Mouse (Mus musculus) liver, postnatal 0 days (tissue): ENCODE measurements around the gene Ifit1. TPM values are rescaled to one million over a fixed set of nuclear protein-coding genes. Genes with fewer than 3 reads are reported as not detected.

Source experiments
- ATAC-seq: fragments of 200-750 bp; cut with Nextera tagmentation; 2 replicates; pipeline ENCODE4 v1.8.0; 2017; ENCODE audit warnings: mild to moderate bottlenecking, moderate library complexity
- DNase-seq: peaks from one replicate; pipeline ENCODE4 v3.0.0-alpha.2; 2016
- H3K27ac ChIP-seq: fragments of 300-500 bp; sonication (generic); 2 replicates; pipeline ENCODE4 v1.5.1; 2014; ENCODE audit warnings: antibody characterized with exemption, moderate library complexity, mild to moderate bottlenecking, low read depth
- H3K27me3 ChIP-seq: fragments of 300-500 bp; sonication (generic); 2 replicates; pipeline ENCODE4 v1.6.1; 2014; ENCODE audit warnings: low read length, control low read depth, mixed read lengths; ENCODE audit not compliant: insufficient read depth
- H3K36me3 ChIP-seq: fragments of 300-500 bp; sonication (generic); replicated peaks from 2 replicates; pipeline ENCODE4 v1.6.1; 2014; ENCODE audit warnings: mild to moderate bottlenecking, control low read depth, low read length, moderate library complexity, mixed read lengths; ENCODE audit not compliant: insufficient read depth
- H3K4me1 ChIP-seq: fragments of 300-500 bp; sonication (generic); 2 replicates; pipeline ENCODE4 v1.6.1; 2014; ENCODE audit warnings: antibody characterized with exemption, mild to moderate bottlenecking, control low read depth; ENCODE audit not compliant: insufficient read depth
- H3K4me2 ChIP-seq: fragments of 300-500 bp; sonication (generic); 2 replicates; pipeline ENCODE4 v1.6.1; 2014; ENCODE audit warnings: low read depth, mild to moderate bottlenecking, low read length, moderate library complexity, mixed read lengths
- H3K4me3 ChIP-seq: fragments of 300-500 bp; sonication (generic); 2 replicates; pipeline ENCODE4 v1.5.1; 2014; ENCODE audit warnings: low read depth, low read length
- H3K9ac ChIP-seq: fragments of 300-500 bp; sonication (generic); replicated peaks from 2 replicates; pipeline ENCODE4 v1.6.1; 2014; ENCODE audit warnings: mild to moderate bottlenecking, moderate library complexity
- H3K9me3 ChIP-seq: fragments of 300-500 bp; sonication (generic); 2 replicates; pipeline ENCODE4 v1.6.1; 2016; ENCODE audit warnings: mild to moderate bottlenecking, control low read depth, low read length, mixed read lengths
- CTCF ChIP-seq: sonication (generic); IDR thresholded peaks from 2 replicates; pipeline ENCODE4 v1.5.1; 2016; ENCODE audit warnings: antibody characterized with exemption, low read depth
- EP300 ChIP-seq: IDR thresholded peaks from 2 replicates; pipeline ENCODE4 v1.6.1; 2016; ENCODE audit warnings: antibody characterized with exemption, low read depth, mild to moderate bottlenecking
- WGBS: fragments of 180-500 bp; shearing (Covaris S2); extraction: QIAGEN DNeasy Blood & Tissue Kit; methylation state at CpG from one replicate; pipeline ENCODE4 v1.1.7; 2014; ENCODE audit not compliant: insufficient replicate concordance; 5-methylcytosine and 5-hydroxymethylcytosine counted together
- polyA plus RNA-seq: library from polyadenylated mRNA; unstranded; fragments of >200 nt; fragmentation: Nextera tagmentation; extraction: Ambion mirVana; gene quantifications from 2 replicates; pipeline ENCODE4 v1.2.1, GENCODE M21; 2015

The Ifit1 gene
- polyA plus RNA-seq, 1 experiment from 2014 or later, result 6.6 TPM

DNA sequence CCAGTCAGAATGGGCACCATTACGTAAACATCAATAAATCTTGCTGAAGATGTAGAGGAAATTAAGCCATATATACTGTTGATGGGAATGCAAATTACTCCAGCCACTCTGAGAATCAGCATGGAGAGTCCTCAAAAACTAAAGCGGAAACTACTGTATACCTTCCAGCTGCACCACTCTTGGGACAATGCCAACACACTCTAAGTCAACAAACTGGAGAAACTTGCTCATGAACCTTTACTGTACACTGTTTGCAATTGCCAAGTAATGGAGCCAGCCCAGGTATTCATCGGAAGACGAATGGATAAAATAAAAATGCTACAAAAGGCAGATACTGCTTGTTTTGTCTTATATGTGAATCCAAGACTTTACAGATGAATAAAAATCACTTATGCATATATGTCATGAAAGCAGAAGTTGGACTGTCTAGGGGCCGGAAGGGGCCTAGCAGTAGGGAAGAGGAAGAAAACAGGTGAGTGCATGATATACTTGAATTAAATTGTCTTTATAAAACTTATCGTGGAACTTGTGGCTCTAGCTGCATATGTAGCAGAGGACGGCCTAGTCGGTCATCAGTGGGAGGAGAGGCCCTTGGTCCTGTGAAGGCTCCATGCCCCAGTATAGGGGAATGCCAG lies 55.8 kb downstream of the Ifit1 start:
- WGBS, result 55% methylated on average over 8 of the region's 8 CpGs
- Histone ChIP-seq H3K36me3 (no peaks in the 10 kb centered on the region), H3K4me1 (peaks cover 17% of the 10 kb centered on the region; the same call in 1 of the 2 replicates), H3K9ac (no peak overlapping the region), H3K4me2 (no peak overlapping the region), H3K9me3 (no peaks in the 10 kb centered on the region), H3K27ac (no peak overlapping the region), H3K27me3 (no peaks in the 10 kb centered on the region), H3K4me3 (no peak overlapping the region)
- no peak for ATAC-seq
- TF ChIP-seq EP300 (no peak), CTCF (no peak)
- no peak for DNase-seq

DNA sequence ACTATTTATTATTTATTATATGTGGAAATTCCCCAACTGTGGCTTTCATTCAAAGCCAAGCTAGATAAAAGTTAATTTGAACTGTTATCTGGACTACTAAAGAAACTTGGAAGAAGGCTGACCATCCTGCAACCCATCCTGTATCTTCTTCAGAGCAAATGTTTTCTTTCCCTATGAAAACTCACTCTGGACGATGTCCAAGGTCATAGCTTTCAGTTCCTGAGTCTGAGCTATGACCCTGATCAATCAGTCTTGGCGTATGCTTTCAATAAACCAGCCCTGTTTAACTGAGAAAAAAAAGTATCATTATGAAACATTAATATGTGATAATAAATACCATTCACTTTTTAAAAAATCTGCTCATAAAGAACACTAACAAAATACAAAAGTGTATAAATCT lies 56.8 kb downstream of the Ifit1 start:
- DNase-seq (no peak), ATAC-seq (no peak)
- 0 out of 2 replicates have a peak overlapping the region, but pooled peaks have one; percentile 22 for H3K27ac ChIP-seq
- no peak overlapping the region for H3K4me3 ChIP-seq
- WGBS, result 47% methylated on average over 2 of the region's 2 CpGs
- no peaks in the 10 kb centered on the region for H3K36me3 ChIP-seq
- no peaks in the 10 kb centered on the region for H3K27me3 ChIP-seq
- no peak overlapping the region for H3K4me2 ChIP-seq
- peaks cover 17% of the 10 kb centered on the region; the same call in 1 of the 2 replicates for H3K4me1 ChIP-seq
- H3K9me3 ChIP-seq, result no peaks in the 10 kb centered on the region
- no peak for TF ChIP-seq CTCF
- no peak overlapping the region for H3K9ac ChIP-seq

DNA sequence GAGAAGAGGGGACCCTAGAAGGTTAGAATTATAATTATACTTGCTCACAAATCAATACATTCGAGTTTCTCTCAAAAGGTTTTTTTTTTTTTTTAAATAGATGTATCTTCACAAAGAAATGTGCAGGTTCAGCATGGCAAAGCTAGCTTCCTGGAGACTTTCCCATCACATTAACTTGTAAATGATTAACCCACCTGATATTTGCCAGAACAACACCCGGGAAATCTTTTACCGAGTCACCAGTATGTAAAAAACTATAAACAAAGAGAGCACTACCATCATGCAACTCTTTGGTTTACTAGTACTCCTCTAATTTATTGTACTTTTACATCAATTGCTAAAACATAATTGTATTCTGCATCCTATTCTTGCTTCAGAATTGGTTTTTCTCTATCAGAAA lies 57.8 kb downstream of the Ifit1 start:
- WGBS, result 64% methylated on average over 3 of the region's 3 CpGs
- Histone ChIP-seq H3K9me3 (no peaks in the 10 kb centered on the region), H3K4me1 (peaks cover 17% of the 10 kb centered on the region; the same call in 1 of the 2 replicates), H3K27me3 (no peaks in the 10 kb centered on the region), H3K9ac (no peak overlapping the region), H3K36me3 (no peaks in the 10 kb centered on the region), H3K27ac (0 out of 2 replicates have a peak overlapping the region, but pooled peaks have one; percentile 17), H3K4me2 (no peak overlapping the region), H3K4me3 (no peak overlapping the region)
- ATAC-seq, result no peak
- TF ChIP-seq EP300 (no peak), CTCF (no peak)
- no peak for DNase-seq

DNA sequence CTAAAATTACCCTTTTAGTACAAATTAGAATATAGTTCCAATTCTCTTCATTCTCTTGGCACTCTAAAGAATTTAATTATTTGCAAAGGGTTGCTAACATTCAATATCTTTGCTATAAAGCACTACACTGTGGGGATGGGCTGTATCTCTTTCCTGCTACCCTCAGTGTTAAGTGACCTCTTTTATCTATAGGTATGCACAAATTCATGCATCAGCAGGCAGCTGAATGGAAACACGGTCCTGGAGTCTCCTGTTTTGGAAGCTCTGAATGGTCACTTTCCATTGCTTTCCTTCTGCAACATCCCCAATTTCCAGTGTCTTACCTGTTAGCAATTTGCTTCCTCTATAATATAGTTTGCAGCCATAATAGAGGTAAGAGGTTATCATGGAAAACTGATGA lies 58.2 kb downstream of the Ifit1 start:
- WGBS, result 46% methylated on average over 1 of the region's 1 CpGs

DNA sequence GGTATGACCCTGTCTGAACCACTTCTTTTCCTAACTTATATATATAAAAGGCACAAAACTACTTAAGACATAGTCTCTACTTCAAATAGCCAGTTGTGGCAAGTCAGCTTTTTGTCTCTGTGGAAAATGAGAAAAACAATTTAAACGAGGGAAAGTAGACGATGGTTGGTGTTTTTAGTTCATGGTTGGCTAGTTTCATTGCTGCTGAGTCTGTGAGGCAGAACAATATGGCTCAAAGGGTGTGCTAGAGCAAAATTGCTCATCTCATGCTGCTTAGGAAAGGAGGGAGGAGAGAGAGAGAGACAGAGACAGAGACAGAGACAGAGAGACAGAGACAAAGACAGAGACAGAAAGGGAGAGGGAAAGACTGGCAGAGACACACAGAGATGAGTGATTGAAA lies 58.6 kb downstream of the Ifit1 start:
- peaks cover 17% of the 10 kb centered on the region; the same call in 1 of the 2 replicates for H3K4me1 ChIP-seq
- H3K27ac ChIP-seq, result no peak overlapping the region
- H3K27me3 ChIP-seq, result no peaks in the 10 kb centered on the region
- H3K9me3 ChIP-seq, result no peaks in the 10 kb centered on the region
- H3K4me2 ChIP-seq, result no peak overlapping the region
- no peak for DNase-seq
- no peak overlapping the region for H3K4me3 ChIP-seq
- no peak overlapping the region for H3K9ac ChIP-seq
- TF ChIP-seq CTCF (no peak), EP300 (no peak)
- H3K36me3 ChIP-seq, result no peaks in the 10 kb centered on the region
- ATAC-seq, result no peak
- 62% methylated on average over 2 of the region's 2 CpGs for WGBS

More for the DNA sequence above, 58.2 kb downstream of the Ifit1 start:
- Histone ChIP-seq H3K9ac (no peak overlapping the region), H3K4me2 (no peak overlapping the region), H3K27ac (no peak overlapping the region), H3K36me3 (no peaks in the 10 kb centered on the region), H3K4me3 (no peak overlapping the region), H3K4me1 (peaks cover 17% of the 10 kb centered on the region; the same call in 1 of the 2 replicates), H3K27me3 (no peaks in the 10 kb centered on the region), H3K9me3 (no peaks in the 10 kb centered on the region)
- TF ChIP-seq EP300 (no peak), CTCF (no peak)
- ATAC-seq (no peak), DNase-seq (no peak)

Other genes with a start within 250 kb of the Ifit1 start
- 0.07 TPM in 1 of 2 replicates, not detected in the other for gene Ch25h, start 165.7 kb upstream of the Ifit1 start, polyA plus RNA-seq
- gene Lipa, start 113.4 kb upstream of the Ifit1 start, polyA plus RNA-seq, result 139 and 144 TPM in 2 replicates
- 3.5 and 3.7 TPM in 2 replicates for gene Ifit2, start 90.2 kb upstream of the Ifit1 start, polyA plus RNA-seq
- gene Ifit3, start 57.3 kb upstream of the Ifit1 start, polyA plus RNA-seq, result 10.1 and 11.7 TPM in 2 replicates
- 0.75 TPM in 2 replicates for gene Ifit1bl1, start 38.9 kb upstream of the Ifit1 start, polyA plus RNA-seq
- 2.2 and 2.7 TPM in 2 replicates for gene Ifit3b, start 32.9 kb upstream of the Ifit1 start, polyA plus RNA-seq
- 0.12 and 0.15 TPM in 2 replicates for gene Ifit1bl2, start 128 bp upstream of the Ifit1 start, polyA plus RNA-seq
- gene Slc16a12, start 106.4 kb downstream of the Ifit1 start, polyA plus RNA-seq, result 17.1 and 22.6 TPM in 2 replicates
- 44.5 and 48.4 TPM in 2 replicates for gene Pank1, start 238.6 kb downstream of the Ifit1 start, polyA plus RNA-seq